25 mouse cellular contexts compared by ENCODE assay signal in the genomic region with DNA sequence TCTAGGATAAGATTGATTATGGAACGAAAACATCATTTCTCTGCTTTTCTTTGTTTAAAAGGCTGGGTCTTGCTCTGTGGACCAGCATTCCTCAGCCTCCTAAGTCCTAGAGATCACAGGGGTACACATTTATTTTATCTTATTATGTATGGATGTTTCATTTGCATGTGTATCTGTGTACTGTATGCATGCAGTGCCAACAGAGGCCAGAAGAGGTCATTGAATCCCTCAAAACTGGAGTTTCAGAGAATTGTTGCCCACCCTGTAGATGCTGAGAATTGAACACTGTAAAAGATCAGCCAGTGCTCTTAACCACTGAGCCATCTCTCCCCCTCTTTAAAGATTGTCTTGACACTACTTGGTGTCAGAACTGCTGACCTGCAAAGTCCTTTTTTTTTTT.
A peak's percentile ranks its signal among the peaks of the same experiment; 100 is the strongest.
DNase-seq lines count a peak whose midpoint lies in the region; ATAC-seq and TF ChIP-seq lines count a peak whose summit lies in the region.
"Had no signal": no experiment of that assay in that cellular context is flagged by ENCODE, and none has a peak within 500 bp of the region (broad histone marks: within the 10 kb centered on the region; RNA-seq: fewer than 3 reads in every experiment).

No protein-coding gene starts in this region.

- H3K4me3 ChIP-seq in forebrain, postnatal 0 days (ENCODE audit: low read depth, low read length) = no peak overlapping the region
- H3K4me3 ChIP-seq in forebrain, embryonic 16.5 days (replicated peaks; ENCODE audit: low read length) = no peak overlapping the region
- no peak overlapping the region for H3K4me3 ChIP-seq in kidney, embryonic 15.5 days (replicated peaks)
- no peak overlapping the region for H3K4me3 ChIP-seq in midbrain, postnatal 0 days (ENCODE audit: low read depth, low read length)
- H3K4me3 ChIP-seq in midbrain, embryonic 10.5 days = no peak overlapping the region
- H3K4me3 ChIP-seq in stomach, postnatal 0 days (ENCODE audit: low read depth, low read length) = no peak overlapping the region
- H3K4me3 ChIP-seq: embryonic facial prominence, embryonic 15.5 days; hindbrain, embryonic 15.5 days; midbrain, embryonic 12.5 days; neural tube, embryonic 13.5 days had no signal

- no peak overlapping the region for H3K9ac ChIP-seq in forebrain, postnatal 0 days
- H3K9ac ChIP-seq in forebrain, embryonic 16.5 days (replicated peaks; ENCODE audit: low read depth, low read length) = no peak overlapping the region
- no peak overlapping the region for H3K9ac ChIP-seq in kidney, embryonic 15.5 days
- H3K9ac ChIP-seq in midbrain, postnatal 0 days (replicated peaks; ENCODE audit: low read length, poor library complexity, severe bottlenecking) = no peak overlapping the region
- no peak overlapping the region for H3K9ac ChIP-seq in stomach, postnatal 0 days (ENCODE audit: low read length)
- H3K9ac ChIP-seq: embryonic facial prominence, embryonic 15.5 days; hindbrain, embryonic 15.5 days; midbrain, embryonic 12.5 days; neural tube, embryonic 13.5 days had no signal

- 96% methylated on average over 1 of the region's 1 CpGs for WGBS in forebrain, postnatal 0 days
- 88% methylated on average over 1 of the region's 1 CpGs for WGBS in forebrain, embryonic 16.5 days
- WGBS in kidney, embryonic 15.5 days = 86% methylated on average over 1 of the region's 1 CpGs
- WGBS in midbrain, postnatal 0 days = 97% methylated on average over 1 of the region's 1 CpGs
- 94% methylated on average over 1 of the region's 1 CpGs for WGBS in midbrain, embryonic 10.5 days
- 88% methylated on average over 1 of the region's 1 CpGs for WGBS in stomach, postnatal 0 days

- no peak overlapping the region for H3K4me2 ChIP-seq in forebrain, postnatal 0 days (ENCODE audit: low read depth)
- no peak overlapping the region for H3K4me2 ChIP-seq in forebrain, embryonic 16.5 days (ENCODE audit: low read length)
- no peak overlapping the region for H3K4me2 ChIP-seq in kidney, embryonic 15.5 days
- H3K4me2 ChIP-seq in midbrain, postnatal 0 days (ENCODE audit: low read depth, low read length, poor library complexity, severe bottlenecking) = no peak overlapping the region
- no peak overlapping the region for H3K4me2 ChIP-seq in stomach, postnatal 0 days (replicated peaks; ENCODE audit: low read depth)
- H3K4me2 ChIP-seq: embryonic facial prominence, embryonic 15.5 days; hindbrain, embryonic 15.5 days; midbrain, embryonic 12.5 days; neural tube, embryonic 13.5 days had no signal

- DNase-seq in forebrain, postnatal 0 days = no peak
- DNase-seq in kidney, postnatal 4 days = peak; percentile 8 to 13
- no peak for DNase-seq in midbrain, postnatal 0 days (ENCODE audit: low spot score)
- DNase-seq in midbrain, embryonic 10.5 days (ENCODE audit: low spot score) = no peak
- DNase-seq in stomach, postnatal 0 days (ENCODE audit: low spot score) = no peak
- DNase-seq in MN1 (ENCODE audit: low spot score) = no peak
- DNase-seq: adrenal gland, postnatal 36 days; B cell, adult 2 months; cerebellum, adult 11-12 months; heart, adult 11 months; heart, postnatal 36 days; kidney, adult 11 months; liver; lung, adult 18-20 months; right cerebral cortex, postnatal 14 days; spleen, adult 18-20 months; thymus, adult 18-20 months; thymus, postnatal 4 days had no signal

- TF ChIP-seq EP300 in stomach, postnatal 0 days (optimal IDR thresholded peaks at IDR 0.05) = no peak

- TF ChIP-seq CTCF in forebrain, postnatal 0 days (IDR thresholded peaks at IDR 0.05; ENCODE audit: low read depth) = peak; percentile 32; the same call in 1 of the 2 replicates
- peak; percentile 51 for TF ChIP-seq CTCF in midbrain, postnatal 0 days (IDR thresholded peaks at IDR 0.05)
- peak; percentile 36; the same call in 1 of the 2 replicates for TF ChIP-seq CTCF in stomach, postnatal 0 days (IDR thresholded peaks at IDR 0.05; ENCODE audit: low read depth)

- H3K27me3 ChIP-seq in forebrain, postnatal 0 days (ENCODE audit: insufficient read depth, low read length) = no peaks in the 10 kb centered on the region
- no peaks in the 10 kb centered on the region for H3K27me3 ChIP-seq in forebrain, embryonic 16.5 days (replicated peaks; ENCODE audit: control insufficient read depth, insufficient read depth, low read length)
- H3K27me3 ChIP-seq in kidney, embryonic 15.5 days = no peaks in the 10 kb centered on the region
- no peaks in the 10 kb centered on the region for H3K27me3 ChIP-seq in midbrain, postnatal 0 days (ENCODE audit: insufficient read depth, low read length)
- H3K27me3 ChIP-seq in midbrain, embryonic 10.5 days (ENCODE audit: low read depth, poor library complexity, severe bottlenecking) = no peaks in the 10 kb centered on the region
- no peaks in the 10 kb centered on the region for H3K27me3 ChIP-seq in stomach, postnatal 0 days (ENCODE audit: control insufficient read depth, insufficient read depth, low read length)
- H3K27me3 ChIP-seq: embryonic facial prominence, embryonic 15.5 days; hindbrain, embryonic 15.5 days; neural tube, embryonic 13.5 days had no signal

- no peaks in the 10 kb centered on the region for H3K36me3 ChIP-seq in forebrain, postnatal 0 days (ENCODE audit: insufficient read depth)
- H3K36me3 ChIP-seq in forebrain, embryonic 16.5 days (ENCODE audit: control insufficient read depth, insufficient read depth) = no peaks in the 10 kb centered on the region
- H3K36me3 ChIP-seq in kidney, embryonic 15.5 days = no peaks in the 10 kb centered on the region
- H3K36me3 ChIP-seq in midbrain, postnatal 0 days (ENCODE audit: insufficient read depth, low read length) = no peaks in the 10 kb centered on the region
- H3K36me3 ChIP-seq in midbrain, embryonic 10.5 days = no peaks in the 10 kb centered on the region
- no peaks in the 10 kb centered on the region for H3K36me3 ChIP-seq in stomach, postnatal 0 days (ENCODE audit: control insufficient read depth, insufficient read depth, low read length)
- H3K36me3 ChIP-seq: embryonic facial prominence, embryonic 15.5 days; hindbrain, embryonic 15.5 days; midbrain, embryonic 12.5 days; neural tube, embryonic 13.5 days had no signal

- no peaks in the 10 kb centered on the region for H3K9me3 ChIP-seq in forebrain, postnatal 0 days (ENCODE audit: low read length)
- H3K9me3 ChIP-seq in forebrain, embryonic 16.5 days (ENCODE audit: control insufficient read depth, low read length) = no peaks in the 10 kb centered on the region
- no peaks in the 10 kb centered on the region for H3K9me3 ChIP-seq in kidney, embryonic 15.5 days (replicated peaks)
- no peaks in the 10 kb centered on the region for H3K9me3 ChIP-seq in midbrain, postnatal 0 days (ENCODE audit: low read length)
- H3K9me3 ChIP-seq in midbrain, embryonic 10.5 days (replicated peaks) = no peaks in the 10 kb centered on the region
- no peaks in the 10 kb centered on the region for H3K9me3 ChIP-seq in stomach, postnatal 0 days (ENCODE audit: control insufficient read depth, low read length)
- H3K9me3 ChIP-seq: embryonic facial prominence, embryonic 15.5 days; hindbrain, embryonic 15.5 days; midbrain, embryonic 12.5 days; neural tube, embryonic 13.5 days had no signal

- no peak overlapping the region for H3K27ac ChIP-seq in forebrain, postnatal 0 days (ENCODE audit: low read depth, low read length)
- H3K27ac ChIP-seq in forebrain, embryonic 16.5 days (ENCODE audit: low read length) = no peak overlapping the region
- no peak overlapping the region for H3K27ac ChIP-seq in kidney, embryonic 15.5 days
- no peak overlapping the region for H3K27ac ChIP-seq in midbrain, postnatal 0 days (ENCODE audit: low read depth, low read length)
- no peak overlapping the region for H3K27ac ChIP-seq in midbrain, embryonic 10.5 days (replicated peaks)
- no peak overlapping the region for H3K27ac ChIP-seq in stomach, postnatal 0 days (replicated peaks)
- H3K27ac ChIP-seq: embryonic facial prominence, embryonic 15.5 days; hindbrain, embryonic 15.5 days; macrophage; midbrain, embryonic 12.5 days; neural tube, embryonic 13.5 days had no signal

- H3K4me1 ChIP-seq in forebrain, postnatal 0 days (ENCODE audit: insufficient read depth) = peaks cover 9% of the 10 kb centered on the region
- peaks cover 13% of the 10 kb centered on the region for H3K4me1 ChIP-seq in forebrain, embryonic 16.5 days (replicated peaks; ENCODE audit: control insufficient read depth, insufficient read depth, low read length)
- no peaks in the 10 kb centered on the region for H3K4me1 ChIP-seq in kidney, embryonic 15.5 days
- no peaks in the 10 kb centered on the region for H3K4me1 ChIP-seq in midbrain, postnatal 0 days (ENCODE audit: insufficient read depth, low read length)
- peaks cover 10% of the 10 kb centered on the region for H3K4me1 ChIP-seq in midbrain, embryonic 10.5 days
- H3K4me1 ChIP-seq in stomach, postnatal 0 days (replicated peaks; ENCODE audit: control insufficient read depth, insufficient read depth) = no peaks in the 10 kb centered on the region
- H3K4me1 ChIP-seq: embryonic facial prominence, embryonic 15.5 days had no signal

- no peak for ATAC-seq in forebrain, postnatal 0 days
- no peak for ATAC-seq in forebrain, embryonic 16.5 days
- ATAC-seq in kidney, embryonic 15.5 days (replicated peaks; ENCODE audit: low FRiP score) = no peak
- no peak for ATAC-seq in midbrain, postnatal 0 days (ENCODE audit: low FRiP score)
- ATAC-seq in stomach, postnatal 0 days (ENCODE audit: low FRiP score, low TSS enrichment) = no peak

Comparison
In these comparisons a context has a peak if more than half of its experiments do, and no peak if none do; other contexts are left out.
1. DNase-seq: peak in kidney, postnatal 4 days (2 of 2); none in forebrain, postnatal 0 days (single experiment), midbrain, postnatal 0 days (single experiment), midbrain, embryonic 10.5 days (single experiment), stomach, postnatal 0 days (single experiment) and MN1 (single experiment).
2. Peak in every context shown above with its lines, with median percentiles within 50 percentile points of each other: CTCF ChIP-seq.